Mouse (Mus musculus) spleen, postnatal 14 days (tissue): Measurements from ENCODE around the gene Map4k3.
A peak's percentile ranks its signal among the peaks of the same experiment; 100 is the strongest.
"Not testable (repeated sequence)": the region's sequence is repeated elsewhere in the genome, so short reads cannot be mapped to it uniquely, and the experiment has no call there.

Experiments used
- DNase-seq, 2 experiments: peaks; one replicate each; pipeline ENCODE4 v3.0.0; 2021 to 2022; ENCODE audit warnings: low spot score in 2 of 2

The Map4k3 gene

GRCm38 (mm10) chr17:80632354-80632753 is 95.9 kb downstream of the Map4k3 start:
- no peak for DNase-seq

- no peak for DNase-seq
These were observed 97.3 kb downstream of the Map4k3 start for GRCm38 (mm10) chr17:80631028-80631427.

GRCm38 (mm10) chr17:80624979-80625378 is 103.3 kb downstream of the Map4k3 start:
- DNase-seq, result no peak

GRCm38 (mm10) chr17:80621691-80622090 is 106.6 kb downstream of the Map4k3 start:
- DNase-seq, result no peak

GRCm38 (mm10) chr17:80620786-80621423 is 107.4 kb downstream of the Map4k3 start:
- peak in 1 of 2 experiments; percentile 32 for DNase-seq

- DNase-seq, result no peak
These were observed 108.7 kb downstream of the Map4k3 start for GRCm38 (mm10) chr17:80619556-80619955.

GRCm38 (mm10) chr17:80618890-80619289 is 109.4 kb downstream of the Map4k3 start:
- DNase-seq, result no peak

- DNase-seq, result no peak
These were observed 124.5 kb downstream of the Map4k3 start for GRCm38 (mm10) chr17:80603806-80604205.

GRCm38 (mm10) chr17:80603079-80603625 is 125.1 kb downstream of the Map4k3 start:
- no peak for DNase-seq

GRCm38 (mm10) chr17:80601371-80601770 is 126.9 kb downstream of the Map4k3 start:
- no peak for DNase-seq

- no peak for DNase-seq
These were observed 145.2 kb downstream of the Map4k3 start for GRCm38 (mm10) chr17:80583051-80583450.

GRCm38 (mm10) chr17:80579901-80580300 is 148.4 kb downstream of the Map4k3 start:
- no peak for DNase-seq

- no peak for DNase-seq
These were observed 149.2 kb downstream of the Map4k3 start for GRCm38 (mm10) chr17:80579089-80579488.

- no peak for DNase-seq
These were observed 150.2 kb downstream of the Map4k3 start for GRCm38 (mm10) chr17:80578041-80578440.

- no peak for DNase-seq
These were observed 150.6 kb downstream of the Map4k3 start, which contains the start of gene Cdkl4 for GRCm38 (mm10) chr17:80577639-80578038. TSS of gene Cdkl4 (minus strand) at chr17:80577813.

- DNase-seq, result peak; percentile 40 to 69
These were observed 151.1 kb downstream of the Map4k3 start for GRCm38 (mm10) chr17:80577214-80577613.

GRCm38 (mm10) chr17:80575008-80575407 is 153.3 kb downstream of the Map4k3 start:
- DNase-seq, result no peak

GRCm38 (mm10) chr17:80574471-80574965 is 153.8 kb downstream of the Map4k3 start:
- no peak for DNase-seq

- DNase-seq, result no peak
These were observed 155.9 kb downstream of the Map4k3 start for GRCm38 (mm10) chr17:80572187-80572935.

- no peak for DNase-seq
These were observed 156.8 kb downstream of the Map4k3 start for GRCm38 (mm10) chr17:80571460-80571859.

- DNase-seq, result not testable (repeated sequence)
These were observed 158.6 kb downstream of the Map4k3 start for GRCm38 (mm10) chr17:80569718-80570117.

- DNase-seq, result no peak
These were observed 159.3 kb downstream of the Map4k3 start for GRCm38 (mm10) chr17:80568842-80569601.
